8 mouse cellular contexts compared by ENCODE assay signal in the genomic region with DNA sequence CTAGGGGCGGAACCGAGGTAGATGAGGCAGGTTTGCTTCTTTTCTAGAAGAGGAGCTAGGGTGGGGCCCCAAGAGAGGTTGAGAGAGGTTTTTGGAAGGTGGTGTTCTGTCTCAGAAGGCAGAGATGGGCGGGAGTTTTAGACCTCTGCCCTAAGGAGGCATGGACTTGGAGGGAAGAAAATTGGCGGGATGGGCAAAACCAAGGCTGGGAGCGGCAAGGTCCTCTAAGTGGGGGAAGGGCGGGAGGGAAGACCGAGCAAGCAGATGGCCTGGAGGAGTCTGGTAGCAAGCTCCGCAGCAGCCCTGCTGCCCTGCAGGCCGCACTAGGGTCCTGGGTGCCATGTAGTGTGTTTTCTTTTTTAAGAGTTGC. TPM values are rescaled to one million over a fixed set of nuclear protein-coding genes. Genes with fewer than 3 reads are reported as not detected.
A peak's percentile ranks its signal among the peaks of the same experiment; 100 is the strongest.
DNase-seq lines count a peak whose midpoint lies in the region; ATAC-seq and TF ChIP-seq lines count a peak whose summit lies in the region.

No protein-coding gene starts in this region.

- no peak overlapping the region for H3K27ac ChIP-seq in heart, embryonic 12.5 days (ENCODE audit: poor library complexity, severe bottlenecking)
- H3K27ac ChIP-seq in ES-Bruce4 (ENCODE audit: insufficient read depth, low read length) (peak overlapping the region; percentile 98), macrophage (no peak overlapping the region)
- peak overlapping the region; percentile 92 for H3K27ac ChIP-seq in forebrain, postnatal 0 days (ENCODE audit: low read depth, low read length)

- WGBS in heart, embryonic 12.5 days: 3% methylated on average over 9 of the region's 9 CpGs
- WGBS in forebrain, postnatal 0 days: 2% methylated on average over 9 of the region's 9 CpGs
- WGBS in macrophage (ENCODE audit: missing documents): 4% methylated on average over 9 of the region's 9 CpGs

- peaks cover 4% of the 10 kb centered on the region; the same call in 1 of the 2 replicates for H3K4me1 ChIP-seq in heart, embryonic 12.5 days (replicated peaks)
- peaks cover 2% of the 10 kb centered on the region for H3K4me1 ChIP-seq in ES-Bruce4 (ENCODE audit: control insufficient read depth, insufficient read depth, low read length)
- no peaks in the 10 kb centered on the region for H3K4me1 ChIP-seq in forebrain, postnatal 0 days (ENCODE audit: insufficient read depth)

- no peak for TF ChIP-seq CTCF in ES-Bruce4 (IDR thresholded peaks at IDR 0.05; ENCODE audit: low read depth, low read length)
- no peak for TF ChIP-seq CTCF in forebrain, postnatal 0 days (IDR thresholded peaks at IDR 0.05; ENCODE audit: low read depth)

- peak; percentile 86; the same call in 1 of the 2 replicates for TF ChIP-seq EP300 in ES-Bruce4 (IDR thresholded peaks at IDR 0.05; ENCODE audit: insufficient read depth, low read depth, low read length)

- peak overlapping the region; percentile 37; the same call in 1 of the 2 replicates for H3K9ac ChIP-seq in heart, embryonic 12.5 days
- peak overlapping the region; percentile 51 for H3K9ac ChIP-seq in ES-Bruce4 (ENCODE audit: low read depth, poor library complexity, severe bottlenecking)
- H3K9ac ChIP-seq in forebrain, postnatal 0 days: peak overlapping the region; percentile 97

- no peaks in the 10 kb centered on the region for H3K9me3 ChIP-seq in heart, embryonic 12.5 days (replicated peaks)
- no peaks in the 10 kb centered on the region for H3K9me3 ChIP-seq in ES-Bruce4 (replicated peaks; ENCODE audit: control insufficient read depth, insufficient read depth, low read length, poor library complexity, severe bottlenecking)
- H3K9me3 ChIP-seq in forebrain, postnatal 0 days (ENCODE audit: low read length): no peaks in the 10 kb centered on the region

- no peak; the same call in 1 of the 2 replicates for ATAC-seq in heart, embryonic 12.5 days (ENCODE audit: insufficient number of reproducible peaks, low FRiP score)
- ATAC-seq in forebrain, postnatal 0 days: no peak

- H3K79me2 ChIP-seq in macrophage (ENCODE audit: inconsistent target): no peaks in the 10 kb centered on the region

- H3K36me3 ChIP-seq in heart, embryonic 12.5 days: no peaks in the 10 kb centered on the region
- no peaks in the 10 kb centered on the region for H3K36me3 ChIP-seq in ES-Bruce4 (ENCODE audit: control insufficient read depth, insufficient read depth, low read length, poor library complexity, severe bottlenecking)
- no peaks in the 10 kb centered on the region for H3K36me3 ChIP-seq in forebrain, postnatal 0 days (ENCODE audit: insufficient read depth)
- H3K36me3 ChIP-seq in macrophage (ENCODE audit: inconsistent target): no peaks in the 10 kb centered on the region

- H3K4me3 ChIP-seq in heart, embryonic 12.5 days: peak overlapping the region; percentile 69
- H3K4me3 ChIP-seq in ES-Bruce4 (ENCODE audit: low read depth, low read length) (peak overlapping the region; percentile 59), macrophage (ENCODE audit: inconsistent target) (peak overlapping the region; percentile 52)
- H3K4me3 ChIP-seq in forebrain, postnatal 0 days (ENCODE audit: low read depth, low read length): peak overlapping the region; percentile 64

- DNase-seq in heart, postnatal 14 days: no peak
- DNase-seq in forebrain, postnatal 0 days: no peak
- DNase-seq in gastrocnemius, postnatal 10 days: no peak
- DNase-seq in left cerebral cortex, postnatal 36 days (ENCODE audit: low spot score in 2 of 2): no peak
- DNase-seq in cerebellum, postnatal 36 days: no peak

- peak overlapping the region; percentile 76 for H3K4me2 ChIP-seq in heart, embryonic 12.5 days
- H3K4me2 ChIP-seq in forebrain, postnatal 0 days (ENCODE audit: low read depth): peak overlapping the region; percentile 76

- intact Hi-C loops in heart, postnatal 14 days (cut with DNase I): no loop called here
- intact Hi-C loops in left cerebral cortex, postnatal 36 days (cut with DNase I): no loop called here

- peak; percentile 86 for TF ChIP-seq POLR2A in ES-Bruce4 (IDR thresholded peaks at IDR 0.05; ENCODE audit: insufficient read depth, low read length)

- no peaks in the 10 kb centered on the region for H3K27me3 ChIP-seq in heart, embryonic 12.5 days (replicated peaks)
- no peaks in the 10 kb centered on the region for H3K27me3 ChIP-seq in ES-Bruce4 (ENCODE audit: control insufficient read depth, insufficient read depth, low read length, poor library complexity, severe bottlenecking)
- H3K27me3 ChIP-seq in forebrain, postnatal 0 days (ENCODE audit: insufficient read depth, low read length): no peaks in the 10 kb centered on the region

RNA-seq across cellular contexts. Expression of a gene that starts 53.5 kb away (rescaled TPM):
- 1.1 and 1.3 TPM in 2 replicates for polyA plus RNA-seq in heart, embryonic 12.5 days (2016; fragmentation: Nextera tagmentation; extraction: Ambion mirVana)
- 1 to 10 TPM; 3.7 to 5.8 TPM for total RNA-seq in heart, postnatal 14 days (2021)
- polyA plus RNA-seq in ES-Bruce4 (2011; ENCODE audit: insufficient read depth, insufficient read length, low read depth, missing spikeins) (52.0 and 55.9 TPM in 2 replicates), macrophage (2018) (4.7 to 21.7 TPM (median 5.3 TPM) in 3 replicates)
- 231 and 267 TPM in 2 replicates for total RNA-seq in forebrain, postnatal 0 days (2014; rRNA removed)
- polyA plus RNA-seq in forebrain, postnatal 0 days (2015; fragmentation: Nextera tagmentation; extraction: Ambion mirVana): 9.1 and 10.9 TPM in 2 replicates
- total RNA-seq in macrophage (2018; cell fraction: chromatin; rRNA removed): 1 to 10 TPM in 12 of 26 experiments, under 1 TPM in 2, not detected in 12; 0.70 to 8.7 (median 2.5) TPM
- total RNA-seq in macrophage (2018; cell fraction: cytosol; rRNA removed): 10 to 100 TPM in 5 of 26 experiments, 1 to 10 TPM in 20, under 1 TPM in 1; 0.99 to 13.6 (median 5.0) TPM
- total RNA-seq in macrophage (2018; cell fraction: nucleus; rRNA removed): 10 to 100 TPM in 1 of 26 experiments, 1 to 10 TPM in 17, under 1 TPM in 5, not detected in 3; 0.59 to 11.8 (median 1.8) TPM
- total RNA-seq in gastrocnemius, postnatal 10 days (2021): 10 to 100 TPM; 14.3 to 15.8 TPM
- 10 to 100 TPM; 30.4 to 43.3 TPM for total RNA-seq in left cerebral cortex, postnatal 36 days (2021)

Comparison
In these comparisons a context has a peak if more than half of its experiments do, and no peak if none do; other contexts are left out.
1. H3K27ac ChIP-seq: peak in ES-Bruce4 (single experiment) and forebrain, postnatal 0 days (single experiment); none in heart, embryonic 12.5 days (single experiment) and macrophage (single experiment).
2. H3K9ac ChIP-seq: peak in every context shown above with its lines; median percentile 97 in forebrain, postnatal 0 days; 51 in ES-Bruce4; 37 in heart, embryonic 12.5 days.
3. Peak in every context shown above with its lines, with median percentiles within 50 percentile points of each other: H3K4me3 ChIP-seq.